Mouse (Mus musculus) forebrain, embryonic 12.5 days (tissue): ENCODE data around the gene Olfr56. TPM values are rescaled to one million over a fixed set of nuclear protein-coding genes. Genes with fewer than 3 reads are reported as not detected.
A peak's percentile ranks its signal among the peaks of the same experiment; 100 is the strongest.

ENCODE experiments used
- ATAC-seq: fragments of 200-750 bp; cut with Nextera tagmentation; 2 replicates; pipeline ENCODE4 v1.8.0; 2017; ENCODE audit warnings: moderate TSS enrichment; ENCODE audit not compliant: low FRiP score
- H3K27ac ChIP-seq: fragments of 300-500 bp; sonication (generic); 2 replicates; pipeline ENCODE4 v1.5.1; 2016; ENCODE audit warnings: mild to moderate bottlenecking
- H3K27me3 ChIP-seq: fragments of 300-500 bp; sonication (generic); 2 replicates; pipeline ENCODE4 v1.6.1; 2016; ENCODE audit warnings: mild to moderate bottlenecking
- H3K36me3 ChIP-seq: fragments of 300-500 bp; sonication (generic); replicated peaks from 2 replicates; pipeline ENCODE4 v1.6.1; 2016; ENCODE audit warnings: mild to moderate bottlenecking
- H3K4me1 ChIP-seq: fragments of 300-500 bp; sonication (generic); 2 replicates; pipeline ENCODE4 v1.6.1; 2016
- H3K4me2 ChIP-seq: fragments of 300-500 bp; sonication (generic); 2 replicates; pipeline ENCODE4 v1.6.1; 2016; ENCODE audit warnings: mild to moderate bottlenecking, moderate library complexity
- H3K4me3 ChIP-seq: fragments of 300-500 bp; sonication (generic); replicated peaks from 2 replicates; pipeline ENCODE4 v1.5.1; 2016; ENCODE audit warnings: mild to moderate bottlenecking
- H3K9ac ChIP-seq: fragments of 300-500 bp; sonication (generic); 2 replicates; pipeline ENCODE4 v1.6.1; 2016; ENCODE audit warnings: mild to moderate bottlenecking
- H3K9me3 ChIP-seq: fragments of 300-500 bp; sonication (generic); 2 replicates; pipeline ENCODE4 v1.6.1; 2016
- WGBS: fragments of 180-500 bp; shearing (Covaris S2); methylation state at CpG from one replicate; pipeline ENCODE4 v1.1.7; 2016; 5-methylcytosine and 5-hydroxymethylcytosine counted together
- polyA plus RNA-seq: library from polyadenylated mRNA; unstranded; fragments of >200 nt; fragmentation: Nextera tagmentation; extraction: Ambion mirVana; gene quantifications from 2 replicates; pipeline ENCODE4 v1.2.1, GENCODE M21; 2016

The Olfr56 gene
- polyA plus RNA-seq, 1 experiment from 2014 or later: not detected

DNA sequence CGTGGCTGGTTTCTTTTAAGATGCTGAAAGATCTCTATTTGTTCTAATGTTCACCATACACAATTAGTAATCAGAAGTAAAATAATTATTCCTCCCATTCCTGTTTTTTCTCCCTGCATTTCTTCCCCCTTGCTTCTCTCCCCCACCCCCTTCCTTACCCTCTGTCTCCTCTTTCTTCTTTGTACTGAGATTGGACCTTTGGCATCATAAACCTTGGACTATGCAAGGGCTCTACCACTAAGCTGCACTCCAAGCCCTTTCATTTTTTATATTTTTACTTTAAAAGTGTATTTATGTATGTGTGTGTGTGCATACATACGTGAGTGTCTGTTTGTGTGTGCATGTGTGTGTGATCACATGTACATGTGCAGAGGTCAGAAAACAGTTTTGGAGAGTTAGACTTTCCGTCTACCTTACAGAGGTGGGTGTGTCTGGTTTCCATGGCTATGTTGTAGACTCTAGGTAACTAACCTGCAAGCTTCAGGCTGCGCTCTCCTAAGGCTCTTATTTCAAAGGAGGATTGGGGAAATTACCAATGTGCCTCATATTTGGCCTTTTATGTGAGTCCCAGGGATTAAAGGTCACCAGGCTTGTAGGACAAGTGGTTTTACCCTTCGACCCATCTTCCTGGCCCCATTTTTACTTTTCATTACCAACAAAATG lies 110.4 kb downstream of the Olfr56 start:
- H3K36me3 ChIP-seq: no peaks in the 10 kb centered on the region
- no peak for ATAC-seq
- H3K27ac ChIP-seq: no peak overlapping the region
- no peak overlapping the region for H3K4me3 ChIP-seq
- H3K9ac ChIP-seq: no peak overlapping the region
- 86% methylated on average over 5 of the region's 5 CpGs for WGBS
- no peak overlapping the region for H3K4me2 ChIP-seq
- no peaks in the 10 kb centered on the region for H3K9me3 ChIP-seq
- 0 out of 2 replicates have a peak, but pooled peaks cover 5% of the 10 kb centered on the region for H3K4me1 ChIP-seq
- H3K27me3 ChIP-seq: no peaks in the 10 kb centered on the region

DNA sequence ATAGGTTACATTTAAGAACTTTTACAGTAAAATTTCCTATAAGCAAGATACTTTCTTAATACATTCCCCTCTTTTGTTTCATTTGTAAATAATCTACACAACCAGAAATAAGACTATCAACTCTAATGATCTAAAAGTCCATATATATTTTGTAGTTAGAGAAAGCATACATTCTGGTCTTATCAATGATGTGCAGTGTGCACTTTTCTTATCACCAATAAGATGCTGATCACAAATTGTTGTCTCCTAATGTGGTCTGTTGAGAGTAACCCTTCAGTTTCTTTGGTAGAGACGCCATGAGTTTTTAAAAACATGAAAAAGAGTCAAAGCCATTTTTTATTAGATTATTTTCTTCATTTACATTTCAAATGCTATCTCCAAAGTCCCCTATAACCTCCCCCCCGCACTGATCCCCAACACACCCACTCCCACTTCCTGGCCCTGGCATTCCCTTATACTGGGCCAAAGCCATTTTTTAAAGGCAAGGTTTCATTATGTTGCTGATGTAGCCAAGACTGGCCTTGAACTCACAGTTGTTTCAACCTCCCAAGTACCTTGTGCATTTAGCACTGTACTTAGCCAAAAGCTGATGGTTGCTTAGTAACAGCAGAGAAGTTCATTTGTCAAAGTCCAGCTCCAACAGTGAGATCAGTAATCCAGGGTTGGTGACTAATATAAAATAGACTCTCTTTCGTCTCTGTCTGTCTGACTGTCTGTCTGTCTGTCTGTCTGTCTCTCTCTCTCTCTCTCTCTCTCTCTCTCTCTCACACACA lies 111.2 kb downstream of the Olfr56 start:
- 0 out of 2 replicates have a peak, but pooled peaks cover 5% of the 10 kb centered on the region for H3K4me1 ChIP-seq
- H3K4me2 ChIP-seq: no peak overlapping the region
- ATAC-seq: no peak
- no peak overlapping the region for H3K27ac ChIP-seq
- no peak overlapping the region for H3K9ac ChIP-seq
- no peaks in the 10 kb centered on the region for H3K9me3 ChIP-seq
- 88% methylated on average over 3 of the region's 3 CpGs for WGBS
- H3K36me3 ChIP-seq: no peaks in the 10 kb centered on the region
- no peak overlapping the region for H3K4me3 ChIP-seq
- no peaks in the 10 kb centered on the region for H3K27me3 ChIP-seq

DNA sequence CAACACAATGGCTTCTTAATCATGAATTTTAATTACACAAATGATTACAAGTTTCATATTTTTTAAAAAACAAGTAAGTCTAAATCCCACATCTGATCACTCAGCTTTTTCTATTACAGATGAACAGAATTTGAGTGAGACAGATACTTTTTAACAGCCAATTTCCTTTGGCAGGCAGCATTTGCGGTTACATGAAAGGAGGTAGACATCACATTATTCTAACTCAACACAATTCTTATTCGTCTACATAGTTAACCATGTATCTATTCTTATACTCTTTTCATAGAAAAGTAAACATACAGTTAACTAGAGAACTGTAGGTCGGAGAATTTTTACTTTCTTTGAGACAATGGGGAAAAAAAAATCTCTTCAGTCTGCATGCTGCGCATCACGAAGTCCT lies 111.9 kb downstream of the Olfr56 start:
- no peak overlapping the region for H3K9ac ChIP-seq

DNA sequence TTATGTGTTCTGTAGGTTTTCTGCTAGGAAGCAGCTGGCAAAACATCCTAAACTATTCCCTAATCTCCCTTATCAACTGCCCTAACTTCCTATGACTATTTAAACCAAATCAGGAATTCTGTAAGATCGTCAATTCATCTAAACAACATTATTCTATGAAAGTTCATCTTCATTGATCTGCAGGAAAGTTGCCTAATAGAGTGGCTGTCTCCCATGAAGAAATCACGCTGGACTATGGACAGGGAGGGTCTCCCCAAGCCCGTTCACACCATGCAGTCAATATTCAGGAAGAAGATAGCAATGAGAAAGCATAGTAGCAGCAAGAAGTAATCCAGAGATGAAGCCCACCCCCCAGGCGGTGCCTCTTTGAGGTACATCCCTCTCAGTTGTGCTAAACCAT lies 112.5 kb downstream of the Olfr56 start:
- WGBS: 85% methylated on average over 4 of the region's 4 CpGs
- Histone ChIP-seq H3K9ac (no peak overlapping the region), H3K27me3 (no peaks in the 10 kb centered on the region), H3K4me2 (no peak overlapping the region), H3K36me3 (no peaks in the 10 kb centered on the region), H3K9me3 (no peaks in the 10 kb centered on the region), H3K4me3 (no peak overlapping the region), H3K27ac (no peak overlapping the region), H3K4me1 (0 out of 2 replicates have a peak, but pooled peaks cover 5% of the 10 kb centered on the region)
- ATAC-seq: no peak

More for the DNA sequence above, 111.9 kb downstream of the Olfr56 start:
- Histone ChIP-seq H3K4me1 (0 out of 2 replicates have a peak, but pooled peaks cover 5% of the 10 kb centered on the region), H3K4me2 (no peak overlapping the region), H3K36me3 (no peaks in the 10 kb centered on the region), H3K27ac (no peak overlapping the region), H3K27me3 (no peaks in the 10 kb centered on the region), H3K4me3 (no peak overlapping the region), H3K9me3 (no peaks in the 10 kb centered on the region)
- WGBS: 92% methylated on average over 5 of the region's 5 CpGs
- ATAC-seq: no peak

DNA sequence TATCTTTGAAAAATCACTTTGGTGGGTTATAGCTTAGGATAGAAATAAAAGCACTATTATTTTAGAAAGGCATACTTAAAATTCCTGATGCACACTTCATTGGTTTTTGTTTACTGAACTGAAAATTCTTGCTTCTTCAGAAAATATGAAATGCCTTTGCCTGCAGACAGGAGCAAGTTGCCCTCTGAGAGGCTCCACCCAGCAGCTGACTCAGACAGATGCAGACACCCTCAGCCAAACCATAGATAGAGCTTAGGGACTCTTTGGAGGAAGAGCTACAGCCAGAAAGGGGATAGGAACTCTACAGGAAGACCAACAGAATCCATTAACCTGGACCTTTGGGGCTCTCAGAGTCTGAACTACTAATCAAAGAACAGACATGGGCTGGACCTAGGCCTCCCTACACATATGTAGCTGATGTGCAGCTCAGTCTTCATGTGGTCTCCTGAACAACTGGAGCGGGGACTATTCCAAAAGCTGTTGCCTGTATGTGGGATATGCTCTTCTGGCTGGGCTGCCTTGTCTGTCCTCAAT lies 113.4 kb downstream of the Olfr56 start:
- H3K4me2 ChIP-seq: no peak overlapping the region
- H3K4me3 ChIP-seq: no peak overlapping the region
- 96% methylated on average over 1 of the region's 1 CpGs for WGBS
- H3K9ac ChIP-seq: no peak overlapping the region
- no peaks in the 10 kb centered on the region for H3K27me3 ChIP-seq
- H3K4me1 ChIP-seq: 0 out of 2 replicates have a peak, but pooled peaks cover 5% of the 10 kb centered on the region
- no peak overlapping the region for H3K27ac ChIP-seq
- H3K9me3 ChIP-seq: no peaks in the 10 kb centered on the region
- H3K36me3 ChIP-seq: no peaks in the 10 kb centered on the region
- ATAC-seq: no peak

DNA sequence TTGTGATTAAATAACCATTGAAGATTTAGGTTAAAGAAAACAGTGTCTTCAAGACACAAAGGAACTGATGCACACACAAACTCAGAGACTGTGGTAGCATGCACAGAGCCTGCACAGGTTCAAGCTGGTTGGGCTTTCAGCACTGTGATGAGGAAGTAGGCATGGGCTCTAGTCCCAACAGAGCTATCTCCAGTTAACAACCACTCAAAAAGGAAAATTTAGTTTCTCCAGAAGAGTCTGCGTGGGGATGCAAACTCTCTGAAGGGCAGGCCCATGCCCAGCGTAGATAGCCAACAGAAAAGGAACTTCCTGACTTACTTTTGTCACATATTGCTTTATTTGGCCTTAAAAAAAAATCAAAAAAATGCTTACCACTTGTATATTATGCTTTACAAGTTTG lies 114.1 kb downstream of the Olfr56 start:
- Histone ChIP-seq H3K27me3 (no peaks in the 10 kb centered on the region), H3K4me2 (no peak overlapping the region), H3K4me1 (0 out of 2 replicates have a peak, but pooled peaks cover 5% of the 10 kb centered on the region), H3K27ac (no peak overlapping the region), H3K9ac (no peak overlapping the region), H3K9me3 (no peaks in the 10 kb centered on the region), H3K36me3 (no peaks in the 10 kb centered on the region), H3K4me3 (no peak overlapping the region)
- WGBS: 85% methylated on average over 2 of the region's 2 CpGs
- ATAC-seq: no peak

DNA sequence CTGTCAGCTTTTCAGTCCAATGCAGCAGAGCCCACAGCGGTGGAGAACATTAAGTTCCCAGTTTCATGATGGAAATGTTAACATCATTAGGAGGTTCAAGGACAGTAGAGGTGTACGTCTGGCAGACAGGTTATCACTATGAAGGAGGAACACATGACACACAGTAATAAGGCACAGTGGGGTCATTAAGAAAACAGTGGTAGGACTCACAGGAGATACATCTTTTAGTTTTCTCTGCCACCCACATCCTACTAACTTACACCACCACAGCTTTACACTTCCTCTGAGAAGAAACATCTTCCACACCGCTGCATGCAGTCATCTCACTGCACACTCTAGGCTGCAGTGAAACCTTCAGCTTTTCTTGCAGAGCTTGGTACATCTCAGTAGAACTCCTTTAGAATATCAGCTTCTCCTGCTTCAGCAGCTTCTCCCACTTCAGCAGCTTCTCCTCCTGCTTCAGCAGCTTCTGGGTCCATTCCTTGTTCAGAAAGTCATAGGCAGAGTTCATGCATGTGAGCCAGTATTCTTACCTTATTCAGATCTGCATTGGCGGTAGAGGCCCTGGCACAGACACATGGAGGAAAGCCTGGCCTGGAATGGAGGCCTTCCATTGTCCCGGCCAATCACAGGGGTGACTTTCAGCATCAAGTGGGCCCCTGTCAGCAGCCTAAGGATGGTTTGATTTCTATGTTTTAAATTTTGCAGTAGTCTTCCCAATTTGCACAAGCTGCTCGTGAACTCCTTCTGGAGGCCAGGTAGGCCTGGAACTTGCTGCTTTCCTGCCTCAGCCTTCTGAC lies 115.4 kb downstream of the Olfr56 start:
- Histone ChIP-seq H3K4me1 (no peaks in the 10 kb centered on the region), H3K27ac (no peak overlapping the region), H3K9ac (no peak overlapping the region), H3K9me3 (no peaks in the 10 kb centered on the region), H3K36me3 (no peaks in the 10 kb centered on the region), H3K4me3 (no peak overlapping the region), H3K4me2 (no peak overlapping the region), H3K27me3 (no peaks in the 10 kb centered on the region)
- 90% methylated on average over 6 of the region's 6 CpGs for WGBS
- no peak for ATAC-seq

DNA sequence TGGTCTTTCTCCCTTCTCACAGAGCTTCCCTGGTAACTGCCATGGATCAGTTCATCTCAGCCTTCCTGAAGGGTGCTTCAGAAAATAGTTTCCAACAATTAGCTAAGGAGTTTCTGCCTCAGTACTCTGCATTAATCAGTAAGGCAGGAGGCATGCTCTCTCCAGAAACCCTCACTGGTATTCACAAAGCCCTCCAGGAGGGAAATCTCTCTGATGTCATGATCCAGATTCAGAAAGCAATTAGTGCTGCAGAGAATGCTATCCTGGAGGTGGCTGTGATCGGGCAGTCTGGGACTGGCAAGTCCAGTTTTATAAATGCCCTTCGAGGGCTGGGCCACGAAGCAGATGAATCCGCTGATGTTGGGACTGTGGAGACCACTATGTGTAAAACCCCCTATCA lies 116.7 kb downstream of the Olfr56 start:
- no peak overlapping the region for H3K27ac ChIP-seq
- no peak overlapping the region for H3K4me2 ChIP-seq
- H3K4me3 ChIP-seq: no peak overlapping the region
- no peaks in the 10 kb centered on the region for H3K36me3 ChIP-seq
- 78% methylated on average over 4 of the region's 4 CpGs for WGBS
- no peaks in the 10 kb centered on the region for H3K9me3 ChIP-seq
- H3K4me1 ChIP-seq: no peaks in the 10 kb centered on the region
- H3K9ac ChIP-seq: no peak overlapping the region
- H3K27me3 ChIP-seq: no peaks in the 10 kb centered on the region
- ATAC-seq: no peak

DNA sequence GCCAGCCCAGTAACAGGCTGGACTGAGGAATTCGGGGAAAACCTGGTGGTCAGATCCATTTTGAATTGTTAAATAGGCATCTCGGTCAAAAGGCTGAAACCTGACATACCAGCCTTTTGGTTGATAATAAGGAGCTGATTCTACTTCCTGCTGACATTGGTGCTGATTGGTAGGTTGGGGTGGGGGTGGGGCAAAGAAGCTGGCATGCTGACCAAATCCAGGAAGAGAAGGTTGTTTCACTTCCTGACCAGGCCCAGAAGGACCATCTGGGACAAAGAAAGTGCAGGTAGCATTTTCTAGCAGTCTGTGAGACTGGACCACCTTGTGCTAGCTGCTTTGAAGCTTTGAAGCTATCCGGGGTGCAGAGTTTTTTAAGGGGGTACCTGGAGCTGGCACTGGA lies 121.7 kb downstream of the Olfr56 start:
- Histone ChIP-seq H3K4me2 (no peak overlapping the region), H3K36me3 (no peaks in the 10 kb centered on the region), H3K27me3 (no peaks in the 10 kb centered on the region), H3K27ac (no peak overlapping the region), H3K9me3 (no peaks in the 10 kb centered on the region), H3K4me3 (no peak overlapping the region), H3K9ac (no peak overlapping the region), H3K4me1 (no peaks in the 10 kb centered on the region)
- WGBS: 84% methylated on average over 3 of the region's 3 CpGs
- ATAC-seq: no peak

DNA sequence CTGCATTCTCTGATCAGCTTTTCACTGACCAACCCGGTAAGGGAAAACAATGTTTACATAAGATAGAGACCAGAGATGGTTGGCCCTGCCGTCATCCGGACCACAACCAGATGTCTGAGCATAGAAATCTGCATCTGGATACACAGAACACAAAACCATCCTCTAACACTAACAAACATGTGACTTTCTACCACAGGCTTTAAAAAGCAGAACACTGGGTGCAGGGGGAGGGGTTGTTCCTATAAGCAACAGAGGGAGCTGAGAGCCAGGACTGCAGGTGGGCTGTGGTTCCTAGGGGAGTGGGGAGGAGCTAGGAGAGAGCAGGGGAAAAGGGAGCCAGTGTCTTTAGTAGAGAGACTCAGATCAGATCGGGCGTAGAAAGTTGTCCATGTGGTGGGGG lies 122.8 kb downstream of the Olfr56 start:
- no peaks in the 10 kb centered on the region for H3K9me3 ChIP-seq
- H3K4me1 ChIP-seq: no peaks in the 10 kb centered on the region
- no peaks in the 10 kb centered on the region for H3K27me3 ChIP-seq
- ATAC-seq: no peak
- no peak overlapping the region for H3K4me3 ChIP-seq
- WGBS: 69% methylated on average over 5 of the region's 5 CpGs
- H3K36me3 ChIP-seq: no peaks in the 10 kb centered on the region
- no peak overlapping the region for H3K27ac ChIP-seq
- H3K9ac ChIP-seq: no peak overlapping the region
- H3K4me2 ChIP-seq: no peak overlapping the region

DNA sequence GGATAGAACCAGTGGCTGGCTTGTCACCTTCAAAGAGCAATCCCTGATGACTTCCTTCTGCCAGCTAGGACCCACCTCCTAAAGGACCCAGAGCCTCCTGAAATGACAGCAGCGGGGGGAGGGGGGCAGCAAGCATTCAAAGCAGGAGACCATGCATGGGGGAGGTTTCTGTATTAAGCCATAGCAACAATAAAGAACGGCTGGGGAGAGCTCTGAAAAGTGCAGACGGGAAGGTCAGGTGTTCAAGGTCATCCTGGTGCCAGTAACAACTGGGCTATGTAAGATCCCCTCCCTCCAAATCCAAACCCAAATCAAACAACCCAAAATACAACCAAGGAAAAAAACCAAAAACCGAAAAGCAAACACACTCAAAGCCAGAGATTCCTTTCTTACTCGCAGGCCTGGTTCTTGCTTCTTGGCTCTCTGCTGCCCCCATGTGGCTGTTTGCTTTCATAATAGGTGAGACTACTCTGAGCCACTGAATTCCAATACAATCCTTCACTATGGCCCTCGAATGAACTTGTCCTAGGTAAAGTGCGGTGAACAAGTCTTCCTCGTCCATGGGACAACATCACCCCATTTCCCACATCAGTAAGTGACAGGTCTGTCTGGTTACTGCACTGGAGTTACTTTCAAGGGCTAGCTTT lies 124.5 kb downstream of the Olfr56 start:
- 17% methylated on average over 8 of the region's 8 CpGs for WGBS
- H3K9ac ChIP-seq: no peak overlapping the region
- no peaks in the 10 kb centered on the region for H3K36me3 ChIP-seq
- no peaks in the 10 kb centered on the region for H3K27me3 ChIP-seq
- H3K9me3 ChIP-seq: no peaks in the 10 kb centered on the region
- peak; percentile 84 for ATAC-seq
- H3K27ac ChIP-seq: no peak overlapping the region
- H3K4me2 ChIP-seq: no peak overlapping the region
- no peak overlapping the region for H3K4me3 ChIP-seq
- H3K4me1 ChIP-seq: no peaks in the 10 kb centered on the region

DNA sequence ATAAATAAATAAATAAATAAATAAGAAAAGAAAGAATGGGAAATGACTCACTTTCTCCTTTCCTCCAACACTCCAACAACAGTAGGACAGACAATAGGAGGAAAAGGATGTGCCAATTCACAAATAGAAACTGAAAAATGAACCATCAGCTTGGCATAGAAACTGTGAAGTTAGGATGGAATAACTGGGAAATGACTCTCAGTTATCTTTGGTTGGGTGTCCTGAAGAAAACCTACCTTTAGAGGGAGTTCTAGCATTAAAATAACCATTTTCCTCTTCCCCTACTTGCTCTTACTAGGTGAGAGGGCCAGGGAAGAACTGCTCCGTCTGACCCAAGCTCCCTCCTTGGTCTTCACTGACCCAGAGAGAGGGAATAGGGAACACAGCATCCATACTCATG lies 127.1 kb downstream of the Olfr56 start:
- Histone ChIP-seq H3K4me3 (no peak overlapping the region), H3K9ac (no peak overlapping the region), H3K4me1 (no peaks in the 10 kb centered on the region), H3K4me2 (no peak overlapping the region), H3K36me3 (no peaks in the 10 kb centered on the region), H3K27ac (no peak overlapping the region), H3K27me3 (no peaks in the 10 kb centered on the region), H3K9me3 (no peaks in the 10 kb centered on the region)
- WGBS: 69% methylated on average over 1 of the region's 1 CpGs
- ATAC-seq: no peak
